Mouse (Mus musculus): ENCODE measurements around the gene Ankrd36. TPM values are rescaled to one million over a fixed set of nuclear protein-coding genes. Genes with fewer than 3 reads are reported as not detected.

The Ankrd36 gene
- total and polyA plus RNA-seq, 3 experiments = 0.12 TPM; not detected in 2

DNA sequence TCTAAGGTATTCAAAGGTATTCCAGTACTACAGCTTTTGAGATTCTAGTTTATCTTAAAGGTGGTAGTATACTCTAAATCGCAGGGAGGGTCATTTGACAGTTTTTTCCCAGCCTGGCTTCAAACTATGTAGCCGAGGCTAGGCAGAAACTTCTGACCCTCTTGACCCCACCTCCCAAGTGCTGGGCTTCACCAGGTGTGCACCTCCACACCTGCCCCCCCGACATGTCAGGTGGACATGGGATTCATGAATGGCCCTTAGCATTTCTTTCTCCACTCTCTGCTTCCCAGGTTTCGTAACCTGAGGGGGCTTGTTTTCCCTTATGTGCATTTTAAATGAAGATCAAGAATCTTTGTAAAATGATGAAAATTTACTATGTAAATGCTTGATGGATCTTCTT is 44.1 kb upstream of the Ankrd36 start:
- DNase-seq = no peak
- Histone ChIP-seq H3K79me2 (replicated peaks; ENCODE audit: control insufficient read depth, insufficient read depth, low read length) (no peaks in the 10 kb centered on the region), H3K4me3 (no peak overlapping the region), H3K27me3 (ENCODE audit: control insufficient read depth, insufficient read depth, low read length) (no peaks in the 10 kb centered on the region), H3K27ac (no peak overlapping the region), H3K9ac (ENCODE audit: low read depth, low read length) (no peak overlapping the region), H3K36me3 (ENCODE audit: control insufficient read depth, insufficient read depth, low read length) (peaks cover 27% of the 10 kb centered on the region), H3K4me1 (ENCODE audit: control insufficient read depth, insufficient read depth, low read length) (peaks cover 5% of the 10 kb centered on the region)
- 90% methylated on average over 4 of the region's 4 CpGs for WGBS
- intact Hi-C loops (cut with DNase I) = no loop called here
- TF ChIP-seq POLR2A (IDR thresholded peaks at IDR 0.05; ENCODE audit: insufficient read depth, low read depth, low read length) (no peak), EP300 (IDR thresholded peaks at IDR 0.05; ENCODE audit: insufficient read depth, low read depth, low read length) (no peak), CTCF (IDR thresholded peaks at IDR 0.05) (no peak)

DNA sequence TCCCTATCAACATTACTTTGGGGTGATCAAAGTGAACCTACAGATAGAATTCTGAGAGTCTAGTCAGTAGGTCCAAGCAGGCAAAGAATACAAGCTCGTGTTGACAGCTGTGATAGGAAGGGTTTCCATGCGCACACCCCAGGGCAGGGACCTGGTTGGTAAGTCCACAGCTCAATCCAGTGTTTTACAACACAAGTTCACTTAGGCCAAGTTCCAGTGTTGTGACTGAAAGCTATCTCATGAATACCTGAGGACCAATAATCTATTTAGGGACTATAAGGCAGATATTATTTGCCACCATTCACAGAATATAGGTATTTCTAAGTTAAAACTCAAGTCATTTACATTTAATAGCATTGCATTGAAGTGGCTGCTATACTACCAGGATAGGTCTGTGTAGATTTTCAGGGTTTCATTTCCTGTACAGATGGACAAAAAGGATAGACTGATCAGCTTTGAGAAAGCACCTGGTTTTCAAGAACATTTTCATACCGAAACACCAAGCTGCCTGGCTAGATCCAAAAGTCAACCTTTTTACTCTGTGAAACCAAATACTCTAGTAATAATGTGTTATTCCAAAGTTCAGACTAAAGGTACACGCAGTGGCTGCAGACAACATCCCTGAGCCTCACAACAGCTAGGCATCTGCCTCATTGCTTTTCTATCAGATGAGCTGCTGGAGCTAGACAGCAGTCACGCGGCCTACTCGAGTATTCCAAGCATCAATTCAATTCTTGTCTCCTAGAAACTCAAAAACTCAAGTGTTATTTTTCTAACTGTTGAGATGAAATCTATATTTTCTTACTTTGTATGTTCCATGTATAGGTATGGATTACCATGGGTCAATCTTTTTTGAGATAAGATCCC is 42.7 kb upstream of the Ankrd36 start:
- Histone ChIP-seq H3K79me2 (replicated peaks; ENCODE audit: control insufficient read depth, insufficient read depth, low read length) (no peaks in the 10 kb centered on the region), H3K27me3 (ENCODE audit: control insufficient read depth, insufficient read depth, low read length) (no peaks in the 10 kb centered on the region), H3K36me3 (ENCODE audit: control insufficient read depth, insufficient read depth, low read length) (peaks cover 33% of the 10 kb centered on the region), H3K27ac (no peak overlapping the region), H3K4me3 (no peak overlapping the region), H3K4me1 (ENCODE audit: control insufficient read depth, insufficient read depth, low read length) (peaks cover 5% of the 10 kb centered on the region), H3K9ac (ENCODE audit: low read depth, low read length) (no peak overlapping the region)
- 79% methylated on average over 7 of the region's 7 CpGs for WGBS
- intact Hi-C loops (cut with DNase I) = no loop called here
- TF ChIP-seq POLR2A (IDR thresholded peaks at IDR 0.05; ENCODE audit: insufficient read depth, low read depth, low read length) = 0 out of 2 replicates have a peak, but pooled peaks have one; percentile 28
- no peak for TF ChIP-seq EP300 (IDR thresholded peaks at IDR 0.05; ENCODE audit: insufficient read depth, low read depth, low read length)
- DNase-seq = no peak

DNA sequence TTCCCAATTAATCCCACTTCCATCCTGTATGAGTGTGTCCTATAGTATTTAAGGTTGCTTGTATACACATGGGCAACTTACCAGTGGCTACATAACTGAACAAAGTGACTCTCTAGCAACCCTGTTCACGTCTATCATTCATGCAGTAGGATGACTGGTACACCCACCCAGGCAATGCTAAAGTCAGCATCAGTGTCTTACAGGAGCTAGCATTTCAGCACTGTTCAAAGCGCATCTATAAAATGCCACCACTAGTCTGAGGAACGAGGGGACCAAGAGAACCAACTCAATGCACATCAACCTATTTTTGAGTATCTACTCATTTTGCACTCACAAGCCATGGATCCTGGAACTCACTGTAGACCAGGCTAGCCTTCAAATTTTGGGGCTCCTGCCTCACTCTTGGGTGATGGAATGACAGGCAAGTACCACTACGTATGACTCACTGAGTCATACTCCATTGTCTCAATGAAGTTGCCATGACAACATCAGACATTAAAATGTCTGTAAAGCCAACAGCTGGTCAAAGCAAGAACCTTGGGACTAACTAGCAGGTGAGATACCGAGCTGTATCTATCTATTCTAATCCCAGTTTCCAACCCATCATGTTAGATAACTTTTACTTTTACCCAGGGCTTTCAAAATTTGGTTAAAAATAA is 41.5 kb upstream of the Ankrd36 start:
- WGBS = 75% methylated on average over 5 of the region's 5 CpGs
- no peak for DNase-seq
- no peak overlapping the region for H3K9ac ChIP-seq (ENCODE audit: low read depth, low read length)
- peaks cover 37% of the 10 kb centered on the region for H3K36me3 ChIP-seq (ENCODE audit: control insufficient read depth, insufficient read depth, low read length)
- intact Hi-C loops (cut with DNase I) = no loop called here
- H3K79me2 ChIP-seq (replicated peaks; ENCODE audit: control insufficient read depth, insufficient read depth, low read length) = no peaks in the 10 kb centered on the region
- no peak overlapping the region for H3K4me3 ChIP-seq
- no peaks in the 10 kb centered on the region for H3K27me3 ChIP-seq (ENCODE audit: control insufficient read depth, insufficient read depth, low read length)
- peaks cover 4% of the 10 kb centered on the region for H3K4me1 ChIP-seq (ENCODE audit: control insufficient read depth, insufficient read depth, low read length)
- TF ChIP-seq EP300 (IDR thresholded peaks at IDR 0.05; ENCODE audit: insufficient read depth, low read depth, low read length) (no peak), POLR2A (IDR thresholded peaks at IDR 0.05; ENCODE audit: insufficient read depth, low read depth, low read length) (no peak), CTCF (IDR thresholded peaks at IDR 0.05) (no peak)
- H3K27ac ChIP-seq = no peak overlapping the region

DNA sequence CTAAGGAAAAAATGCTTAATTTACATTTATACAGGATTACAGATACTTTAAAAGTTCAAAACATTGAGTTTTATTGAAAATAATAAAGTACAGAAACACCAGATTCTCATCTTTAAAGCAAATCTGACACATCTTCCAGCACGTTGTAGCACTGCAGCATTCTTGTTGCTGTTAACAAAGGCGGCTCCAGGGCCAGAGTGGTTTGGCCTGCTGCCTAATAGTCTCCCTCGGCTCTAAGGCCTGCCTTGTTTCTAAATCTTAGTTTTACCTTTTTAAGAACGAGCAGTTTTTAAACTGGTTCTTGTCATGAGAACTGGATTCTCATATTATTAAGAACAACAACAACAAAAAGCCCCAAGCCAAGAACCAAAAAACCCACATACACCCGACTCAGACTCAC is 40.6 kb upstream of the Ankrd36 start:
- H3K9ac ChIP-seq (ENCODE audit: low read depth, low read length) = no peak overlapping the region
- WGBS = 30% methylated on average over 5 of the region's 5 CpGs
- H3K36me3 ChIP-seq (ENCODE audit: control insufficient read depth, insufficient read depth, low read length) = peaks cover 31% of the 10 kb centered on the region
- no peak for DNase-seq
- no peaks in the 10 kb centered on the region for H3K27me3 ChIP-seq (ENCODE audit: control insufficient read depth, insufficient read depth, low read length)
- TF ChIP-seq POLR2A (IDR thresholded peaks at IDR 0.05; ENCODE audit: insufficient read depth, low read depth, low read length) (no peak), EP300 (IDR thresholded peaks at IDR 0.05; ENCODE audit: insufficient read depth, low read depth, low read length) (no peak), CTCF (IDR thresholded peaks at IDR 0.05) (no peak)
- H3K27ac ChIP-seq = no peak overlapping the region
- H3K4me3 ChIP-seq = no peak overlapping the region
- H3K79me2 ChIP-seq (replicated peaks; ENCODE audit: control insufficient read depth, insufficient read depth, low read length) = no peaks in the 10 kb centered on the region
- intact Hi-C loops (cut with DNase I) = no loop called here
- H3K4me1 ChIP-seq (ENCODE audit: control insufficient read depth, insufficient read depth, low read length) = peaks cover under 1% of the 10 kb centered on the region

DNA sequence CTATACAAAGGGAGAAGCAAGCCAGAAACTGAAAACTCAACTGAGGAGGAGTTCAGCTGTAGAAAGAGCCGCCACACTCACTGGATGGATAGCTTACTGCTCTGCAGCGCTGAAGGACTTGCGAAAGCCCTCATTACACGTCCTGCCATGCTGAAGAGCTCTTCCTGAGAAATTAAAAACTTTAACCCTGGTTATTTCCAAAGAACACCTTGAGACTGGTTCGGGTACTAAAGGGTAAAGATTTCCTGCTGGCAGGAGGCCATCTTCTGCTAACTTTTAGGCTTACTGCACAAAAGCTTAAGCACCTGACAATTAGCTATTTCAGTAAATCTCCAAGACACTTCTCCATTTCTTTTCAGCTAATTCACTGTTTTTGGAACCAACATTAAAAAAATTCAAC is 39.3 kb upstream of the Ankrd36 start:
- no peak for TF ChIP-seq EP300 (IDR thresholded peaks at IDR 0.05; ENCODE audit: insufficient read depth, low read depth, low read length)
- no peak for TF ChIP-seq CTCF (IDR thresholded peaks at IDR 0.05)
- TF ChIP-seq POLR2A (IDR thresholded peaks at IDR 0.05; ENCODE audit: insufficient read depth, low read depth, low read length) = no peak
- no peak overlapping the region for H3K4me3 ChIP-seq
- H3K9ac ChIP-seq (ENCODE audit: low read depth, low read length) = no peak overlapping the region
- no peaks in the 10 kb centered on the region; the same call in 1 of the 2 replicates for H3K4me1 ChIP-seq (ENCODE audit: control insufficient read depth, insufficient read depth, low read length)
- WGBS = 81% methylated on average over 5 of the region's 5 CpGs
- intact Hi-C loops (cut with DNase I) = no loop called here
- H3K27me3 ChIP-seq (ENCODE audit: control insufficient read depth, insufficient read depth, low read length) = no peaks in the 10 kb centered on the region
- no peak for DNase-seq
- no peaks in the 10 kb centered on the region for H3K79me2 ChIP-seq (replicated peaks; ENCODE audit: control insufficient read depth, insufficient read depth, low read length)
- peaks cover 31% of the 10 kb centered on the region for H3K36me3 ChIP-seq (ENCODE audit: control insufficient read depth, insufficient read depth, low read length)
- no peak overlapping the region for H3K27ac ChIP-seq

DNA sequence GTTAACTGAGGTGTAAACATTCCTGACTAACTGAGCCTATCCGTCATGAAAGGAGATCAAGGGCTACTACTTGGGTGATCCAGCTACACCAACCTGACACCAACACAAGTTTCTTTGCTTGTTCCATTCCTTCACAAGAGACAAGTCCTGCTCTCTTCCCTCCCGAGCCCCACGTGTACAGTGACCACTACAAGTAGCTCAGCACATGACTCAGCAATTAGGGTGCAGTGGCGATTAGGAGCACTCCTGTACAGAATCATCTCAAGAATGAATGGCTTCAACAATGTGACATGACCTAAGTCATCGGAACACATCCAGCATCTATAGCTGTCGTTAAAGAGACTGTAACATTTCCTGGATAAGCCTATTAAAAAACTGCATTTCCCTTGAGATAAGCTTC is 38.8 kb upstream of the Ankrd36 start:
- TF ChIP-seq EP300 (IDR thresholded peaks at IDR 0.05; ENCODE audit: insufficient read depth, low read depth, low read length) = no peak
- no peak for TF ChIP-seq POLR2A (IDR thresholded peaks at IDR 0.05; ENCODE audit: insufficient read depth, low read depth, low read length)
- no peak for TF ChIP-seq CTCF (IDR thresholded peaks at IDR 0.05)
- no peak for DNase-seq
- H3K79me2 ChIP-seq (replicated peaks; ENCODE audit: control insufficient read depth, insufficient read depth, low read length) = no peaks in the 10 kb centered on the region
- no peaks in the 10 kb centered on the region; the same call in 1 of the 2 replicates for H3K4me1 ChIP-seq (ENCODE audit: control insufficient read depth, insufficient read depth, low read length)
- peaks cover 31% of the 10 kb centered on the region for H3K36me3 ChIP-seq (ENCODE audit: control insufficient read depth, insufficient read depth, low read length)
- H3K27me3 ChIP-seq (ENCODE audit: control insufficient read depth, insufficient read depth, low read length) = no peaks in the 10 kb centered on the region
- H3K27ac ChIP-seq = no peak overlapping the region
- H3K4me3 ChIP-seq = no peak overlapping the region
- no peak overlapping the region for H3K9ac ChIP-seq (ENCODE audit: low read depth, low read length)
- intact Hi-C loops (cut with DNase I) = no loop called here
- 61% methylated on average over 6 of the region's 6 CpGs for WGBS

All from heart, adult 2 months (tissue).